Mouse (Mus musculus) bone marrow macrophage, adult 2 months (primary cell): ENCODE data around the gene Adamtsl4.

Experiments
- CTCF ChIP-seq: IDR thresholded peaks from 2 replicates; pipeline ENCODE4 v1.5.1; 2012; ENCODE audit warnings: low read depth, mild to moderate bottlenecking, low read length, moderate library complexity
- POLR2A ChIP-seq: IDR thresholded peaks from 2 replicates; pipeline ENCODE4 v1.6.1; 2012; ENCODE audit warnings: mild to moderate bottlenecking, low read depth, low read length, borderline replicate concordance

GRCm38 (mm10) chr3:95648016-95648415 is 39.7 kb downstream of the Adamtsl4 start:
- TF ChIP-seq POLR2A = no peak
- TF ChIP-seq CTCF = no peak
